Mouse (Mus musculus) heart, embryonic 13.5 days (tissue): ENCODE data around the gene Bcl6b. TPM values are rescaled to one million over a fixed set of nuclear protein-coding genes. Genes with fewer than 3 reads are reported as not detected.

ENCODE experiments used
- ATAC-seq: fragments of 200-750 bp; cut with Nextera tagmentation; 2 replicates; pipeline ENCODE4 v1.8.0; 2017; ENCODE audit warnings: moderate TSS enrichment; ENCODE audit not compliant: insufficient number of reproducible peaks, low FRiP score, low TSS enrichment; ENCODE audit errors: extremely low read depth
- H3K27ac ChIP-seq: fragments of 300-500 bp; sonication (generic); replicated peaks from 2 replicates; pipeline ENCODE4 v1.5.1; 2015; ENCODE audit warnings: moderate library complexity, mild to moderate bottlenecking, inconsistent platforms
- H3K27me3 ChIP-seq: fragments of 300-500 bp; sonication (generic); replicated peaks from 2 replicates; pipeline ENCODE4 v1.6.1; 2015; ENCODE audit warnings: mild to moderate bottlenecking, inconsistent platforms
- H3K36me3 ChIP-seq: fragments of 300-500 bp; sonication (generic); 2 replicates; pipeline ENCODE4 v1.6.1; 2015; ENCODE audit warnings: mild to moderate bottlenecking, inconsistent platforms
- H3K4me1 ChIP-seq: fragments of 300-500 bp; sonication (generic); 2 replicates; pipeline ENCODE4 v1.6.1; 2015; ENCODE audit warnings: inconsistent platforms
- H3K4me2 ChIP-seq: fragments of 300-500 bp; sonication (generic); 2 replicates; pipeline ENCODE4 v1.6.1; 2015; ENCODE audit warnings: inconsistent platforms, mild to moderate bottlenecking, moderate library complexity
- H3K4me3 ChIP-seq: fragments of 300-500 bp; sonication (generic); 2 replicates; pipeline ENCODE4 v1.5.1; 2015; ENCODE audit warnings: moderate library complexity, mild to moderate bottlenecking, inconsistent platforms
- H3K9ac ChIP-seq: fragments of 300-500 bp; sonication (generic); 2 replicates; pipeline ENCODE4 v1.6.1; 2015; ENCODE audit warnings: inconsistent platforms, mild to moderate bottlenecking, moderate library complexity
- H3K9me3 ChIP-seq: fragments of 300-500 bp; sonication (generic); 2 replicates; pipeline ENCODE4 v1.6.1; 2016; ENCODE audit warnings: inconsistent platforms
- WGBS: fragments of 180-500 bp; shearing (Covaris S2); methylation state at CpG from one replicate; pipeline ENCODE4 v1.1.7; 2015; ENCODE audit warnings: mixed read lengths; 5-methylcytosine and 5-hydroxymethylcytosine counted together
- polyA plus RNA-seq: library from polyadenylated mRNA; unstranded; fragments of >200 nt; fragmentation: Nextera tagmentation; extraction: Ambion mirVana; gene quantifications from 2 replicates; pipeline ENCODE4 v1.2.1, GENCODE M21; 2015

Gene Bcl6b
- polyA plus RNA-seq, 1 experiment from 2014 or later: 17.8 TPM

DNA sequence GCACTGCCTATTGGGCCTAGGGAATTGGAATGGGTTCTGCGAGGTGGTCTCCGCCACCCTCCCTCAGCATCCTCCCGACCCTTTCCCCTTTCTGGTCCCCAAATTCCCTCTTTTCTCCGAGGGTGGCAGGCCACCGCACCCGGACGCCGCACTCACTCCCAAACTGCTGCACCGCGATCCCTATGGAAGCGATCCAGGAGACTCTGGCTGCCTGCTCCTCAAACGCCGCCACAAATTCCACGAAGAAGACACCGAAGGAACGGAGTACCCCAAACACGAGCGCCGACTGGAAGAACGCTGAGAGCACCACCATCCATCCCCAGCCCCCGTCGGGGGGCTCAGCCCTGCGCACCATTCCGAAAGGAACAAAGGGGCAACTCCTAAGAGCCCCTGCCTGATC is 9.3 kb downstream of the Bcl6b start:
- H3K4me2 ChIP-seq: peak overlapping the region; percentile 98
- peak overlapping the region; percentile 91 for H3K27ac ChIP-seq
- ATAC-seq: no peak
- peak overlapping the region; percentile 62 for H3K4me3 ChIP-seq
- peaks cover 39% of the 10 kb centered on the region for H3K4me1 ChIP-seq
- WGBS: 2% methylated on average over 24 of the region's 24 CpGs
- H3K27me3 ChIP-seq: peaks cover 58% of the 10 kb centered on the region
- H3K9ac ChIP-seq: peak overlapping the region; percentile 89
- peaks cover 10% of the 10 kb centered on the region for H3K36me3 ChIP-seq
- no peaks in the 10 kb centered on the region for H3K9me3 ChIP-seq

DNA sequence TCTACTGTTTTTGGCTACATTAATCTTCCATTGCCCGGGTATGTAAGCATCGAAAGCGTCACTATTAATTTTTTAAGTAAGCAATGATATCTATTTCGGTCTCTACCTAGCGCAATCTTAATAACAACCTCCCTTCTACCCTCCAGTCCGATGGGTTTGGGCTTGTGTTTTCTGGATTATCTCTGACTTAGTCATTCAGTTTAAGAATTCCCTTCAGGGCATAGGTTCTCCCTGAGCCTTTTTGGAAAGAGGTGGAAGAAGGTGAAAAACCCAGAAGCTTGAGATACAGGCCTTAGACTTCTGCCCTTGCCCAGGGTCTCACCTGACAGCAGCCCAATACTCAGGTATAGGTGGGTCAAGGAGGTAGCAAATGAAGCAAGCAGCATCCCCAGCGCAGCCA is 9.7 kb downstream of the Bcl6b start:
- peaks cover 10% of the 10 kb centered on the region for H3K36me3 ChIP-seq
- peak overlapping the region; percentile 89 for H3K9ac ChIP-seq
- peaks cover 58% of the 10 kb centered on the region for H3K27me3 ChIP-seq
- H3K4me1 ChIP-seq: peaks cover 44% of the 10 kb centered on the region
- WGBS: 63% methylated on average over 7 of the region's 7 CpGs
- H3K4me3 ChIP-seq: peak overlapping the region; percentile 62
- H3K27ac ChIP-seq: peak overlapping the region; percentile 91
- no peak for ATAC-seq
- H3K4me2 ChIP-seq: peak overlapping the region; percentile 98
- H3K9me3 ChIP-seq: no peaks in the 10 kb centered on the region

GRCm38 (mm10) chr11:70218741-70219470 is 10.7 kb downstream of the Bcl6b start:
- H3K4me2 ChIP-seq: peak overlapping the region; percentile 98
- no peak overlapping the region for H3K27ac ChIP-seq
- no peaks in the 10 kb centered on the region for H3K9me3 ChIP-seq
- peaks cover 58% of the 10 kb centered on the region for H3K27me3 ChIP-seq
- no peak overlapping the region for H3K9ac ChIP-seq
- peaks cover 48% of the 10 kb centered on the region for H3K4me1 ChIP-seq
- ATAC-seq: no peak
- peak overlapping the region; percentile 62 for H3K4me3 ChIP-seq
- WGBS: 84% methylated on average over 15 of the region's 15 CpGs
- peaks cover 10% of the 10 kb centered on the region for H3K36me3 ChIP-seq

- ATAC-seq: no peak
- Histone ChIP-seq H3K4me2 (no peak overlapping the region; the same call in 1 of the 2 replicates), H3K4me1 (peaks cover 51% of the 10 kb centered on the region), H3K27ac (no peak overlapping the region), H3K9me3 (no peaks in the 10 kb centered on the region), H3K27me3 (peaks cover 61% of the 10 kb centered on the region), H3K9ac (no peak overlapping the region), H3K36me3 (peaks cover 10% of the 10 kb centered on the region), H3K4me3 (no peak overlapping the region)
- WGBS: 59% methylated on average over 4 of the region's 4 CpGs
These were observed 11.6 kb downstream of the Bcl6b start for GRCm38 (mm10) chr11:70218039-70218438.

GRCm38 (mm10) chr11:70216103-70216502 is 13.5 kb downstream of the Bcl6b start:
- H3K27me3 ChIP-seq: peaks cover 78% of the 10 kb centered on the region
- no peak overlapping the region for H3K4me2 ChIP-seq
- H3K9me3 ChIP-seq: no peaks in the 10 kb centered on the region
- peaks cover 10% of the 10 kb centered on the region for H3K36me3 ChIP-seq
- ATAC-seq: no peak
- no peak overlapping the region for H3K27ac ChIP-seq
- no peak overlapping the region for H3K4me3 ChIP-seq
- WGBS: 53% methylated on average over 3 of the region's 3 CpGs
- no peak overlapping the region for H3K9ac ChIP-seq
- peaks cover 37% of the 10 kb centered on the region for H3K4me1 ChIP-seq

- Histone ChIP-seq H3K36me3 (peaks cover 10% of the 10 kb centered on the region), H3K4me3 (0 out of 2 replicates have a peak overlapping the region, but pooled peaks have one; percentile 46), H3K27me3 (peaks cover 85% of the 10 kb centered on the region), H3K4me1 (peaks cover 37% of the 10 kb centered on the region), H3K4me2 (no peak overlapping the region), H3K9me3 (no peaks in the 10 kb centered on the region), H3K27ac (no peak overlapping the region), H3K9ac (no peak overlapping the region)
- ATAC-seq: no peak
- 11% methylated on average over 22 of the region's 22 CpGs for WGBS
These were observed 14.3 kb downstream of the Bcl6b start for GRCm38 (mm10) chr11:70215301-70215700.

DNA sequence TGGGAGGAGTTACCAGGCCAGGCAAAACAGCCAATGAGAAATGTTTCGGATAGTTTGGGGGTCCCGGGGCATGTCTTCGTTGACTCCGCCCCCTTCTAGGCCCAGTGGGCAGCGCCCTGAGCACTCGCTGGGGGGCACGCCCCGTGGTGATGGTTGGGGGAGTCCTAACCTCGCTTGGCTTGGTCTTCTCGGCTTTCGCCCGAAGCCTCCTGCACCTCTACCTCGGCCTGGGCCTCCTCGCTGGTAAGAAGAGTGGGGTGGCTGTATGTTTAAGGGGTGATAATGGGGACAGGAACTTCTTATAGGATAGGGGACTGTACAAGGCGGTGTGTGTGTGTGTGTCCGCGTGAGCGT is 14.8 kb downstream of the Bcl6b start:
- H3K9me3 ChIP-seq: no peaks in the 10 kb centered on the region
- 5% methylated on average over 18 of the region's 18 CpGs for WGBS
- peak overlapping the region; percentile 68 for H3K4me2 ChIP-seq
- H3K4me1 ChIP-seq: peaks cover 32% of the 10 kb centered on the region
- H3K27me3 ChIP-seq: peaks cover 85% of the 10 kb centered on the region
- H3K36me3 ChIP-seq: peaks cover 10% of the 10 kb centered on the region
- H3K9ac ChIP-seq: no peak overlapping the region
- H3K4me3 ChIP-seq: peak overlapping the region; percentile 46
- H3K27ac ChIP-seq: no peak overlapping the region
- no peak for ATAC-seq

GRCm38 (mm10) chr11:70214191-70214855 is 15.3 kb downstream of the Bcl6b start:
- H3K4me1 ChIP-seq: peaks cover 28% of the 10 kb centered on the region
- H3K27ac ChIP-seq: no peak overlapping the region
- H3K36me3 ChIP-seq: peaks cover 10% of the 10 kb centered on the region
- H3K4me2 ChIP-seq: peak overlapping the region; percentile 68
- ATAC-seq: no peak
- WGBS: 2% methylated on average over 46 of the region's 46 CpGs
- peaks cover 85% of the 10 kb centered on the region for H3K27me3 ChIP-seq
- H3K9ac ChIP-seq: peak overlapping the region; percentile 48
- peak overlapping the region; percentile 46 for H3K4me3 ChIP-seq
- H3K9me3 ChIP-seq: no peaks in the 10 kb centered on the region

DNA sequence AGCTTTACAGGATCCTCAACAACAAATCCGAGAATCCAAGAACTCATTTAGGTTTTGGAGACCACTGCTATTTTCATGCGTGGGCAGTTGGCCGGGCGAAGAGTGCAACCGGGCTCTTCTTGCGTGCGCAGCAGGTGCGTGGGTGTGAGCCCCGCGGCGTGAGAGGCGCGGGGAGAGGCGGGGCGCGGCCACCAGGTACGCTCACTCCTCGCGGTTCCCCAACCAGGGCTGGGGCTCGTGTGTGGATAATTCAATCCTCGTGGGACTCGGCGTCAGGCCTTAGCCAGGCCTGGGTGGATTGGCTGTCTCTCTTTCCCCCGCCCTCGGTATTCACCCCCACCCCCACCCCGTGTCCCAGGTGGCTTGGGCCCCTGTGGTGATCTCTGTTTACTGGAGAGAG is 15.9 kb downstream of the Bcl6b start:
- peak overlapping the region; percentile 48 for H3K9ac ChIP-seq
- peak overlapping the region; percentile 68 for H3K4me2 ChIP-seq
- ATAC-seq: no peak
- no peak overlapping the region for H3K27ac ChIP-seq
- peaks cover 79% of the 10 kb centered on the region for H3K27me3 ChIP-seq
- peak overlapping the region; percentile 46 for H3K4me3 ChIP-seq
- H3K36me3 ChIP-seq: peaks cover 10% of the 10 kb centered on the region
- no peaks in the 10 kb centered on the region for H3K9me3 ChIP-seq
- WGBS: 7% methylated on average over 26 of the region's 26 CpGs
- H3K4me1 ChIP-seq: peaks cover 24% of the 10 kb centered on the region

GRCm38 (mm10) chr11:70212896-70213295 is 16.7 kb downstream of the Bcl6b start:
- peaks cover 73% of the 10 kb centered on the region for H3K27me3 ChIP-seq

DNA sequence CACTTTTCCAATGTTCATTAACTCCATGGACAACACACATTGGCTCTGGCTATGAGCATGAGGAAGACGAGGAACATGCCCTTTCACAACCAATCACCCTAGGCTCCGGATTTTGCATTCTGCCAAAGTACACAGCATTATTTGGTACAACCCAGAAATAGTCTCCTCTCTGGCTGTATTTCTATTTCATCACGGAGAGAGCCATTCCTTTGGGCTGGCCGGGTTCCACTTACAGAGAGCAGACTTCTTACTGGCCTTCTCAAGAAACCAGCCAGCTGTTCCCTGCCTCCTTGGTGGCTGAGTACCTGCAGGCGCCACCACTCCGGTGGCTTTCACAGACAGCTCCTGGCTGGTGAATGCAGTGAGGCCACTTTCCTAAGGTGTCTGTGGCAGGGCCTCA is 17.2 kb downstream of the Bcl6b start, which contains the start of gene Slc16a11:
Slc16a11 (plus strand) TSS at position 330 of the 400 bp plus-strand sequence.
- ATAC-seq: no peak
- Histone ChIP-seq H3K9me3 (no peaks in the 10 kb centered on the region), H3K36me3 (peaks cover 4% of the 10 kb centered on the region), H3K4me3 (peak within 1 kb of the TSS; percentile 46; the same call in 1 of the 2 replicates), H3K27ac (no peak within 1 kb of the TSS), H3K27me3 (peaks cover 68% of the 10 kb centered on the region), H3K9ac (no peak within 1 kb of the TSS), H3K4me1 (peaks cover 22% of the 10 kb centered on the region), H3K4me2 (peak within 1 kb of the TSS; percentile 68; the same call in 1 of the 2 replicates)
- 54% methylated on average over 6 of the region's 6 CpGs for WGBS

More at GRCm38 (mm10) chr11:70212896-70213295, 16.7 kb downstream of the Bcl6b start:
- no peak overlapping the region for H3K27ac ChIP-seq
- no peak overlapping the region for H3K4me3 ChIP-seq
- H3K36me3 ChIP-seq: peaks cover 9% of the 10 kb centered on the region
- H3K9me3 ChIP-seq: no peaks in the 10 kb centered on the region
- ATAC-seq: no peak
- H3K9ac ChIP-seq: no peak overlapping the region
- 12% methylated on average over 9 of the region's 9 CpGs for WGBS
- H3K4me2 ChIP-seq: no peak overlapping the region
- H3K4me1 ChIP-seq: peaks cover 20% of the 10 kb centered on the region
